Mouse (Mus musculus) embryonic facial prominence, embryonic 10.5 days (tissue): Measurements from ENCODE around the gene Gm5269. TPM values are rescaled to one million over a fixed set of nuclear protein-coding genes. Genes with fewer than 3 reads are reported as not detected.
A peak's percentile ranks its signal among the peaks of the same experiment; 100 is the strongest.

Experiments used
- DNase-seq: peaks from one replicate; pipeline ENCODE4 v3.0.0-alpha.2; 2017; ENCODE audit warnings: low spot score
- H3K27ac ChIP-seq: fragments of 300-500 bp; sonication (generic); replicated peaks from 2 replicates; pipeline ENCODE4 v1.5.1; 2016; ENCODE audit warnings: mild to moderate bottlenecking
- H3K27me3 ChIP-seq: fragments of 300-500 bp; sonication (generic); replicated peaks from 2 replicates; pipeline ENCODE4 v1.6.1; 2016; ENCODE audit warnings: low read depth, mild to moderate bottlenecking; ENCODE audit not compliant: poor library complexity, severe bottlenecking
- H3K36me3 ChIP-seq: fragments of 300-500 bp; sonication (generic); replicated peaks from 2 replicates; pipeline ENCODE4 v1.6.1; 2016; ENCODE audit warnings: mild to moderate bottlenecking, moderate library complexity
- H3K4me1 ChIP-seq: fragments of 300-500 bp; sonication (generic); 2 replicates; pipeline ENCODE4 v1.6.1; 2016
- H3K4me3 ChIP-seq: fragments of 300-500 bp; sonication (generic); 2 replicates; pipeline ENCODE4 v1.5.1; 2016; ENCODE audit warnings: mild to moderate bottlenecking, moderate library complexity
- H3K9me3 ChIP-seq: fragments of 300-500 bp; sonication (generic); 2 replicates; pipeline ENCODE4 v1.6.1; 2016; ENCODE audit warnings: mild to moderate bottlenecking
- WGBS: fragments of 180-500 bp; shearing (Covaris S2); methylation state at CpG from one replicate; pipeline ENCODE4 v1.1.7; 2016; 5-methylcytosine and 5-hydroxymethylcytosine counted together
- polyA plus RNA-seq: library from polyadenylated mRNA; unstranded; fragments of >200 nt; fragmentation: Nextera tagmentation; extraction: Ambion mirVana; gene quantifications from 2 replicates; pipeline ENCODE4 v1.2.1, GENCODE M21; 2016

Gene Gm5269
- polyA plus RNA-seq, result not detected in 2 replicates

GRCm38 (mm10) chr1:45890173-45890572 is at the start of gene Gm5269:
Gm5269 (minus strand) TSS chr1:45890273.
- no peak for DNase-seq
- no peaks in the 10 kb centered on the region for H3K36me3 ChIP-seq
- no peak within 1 kb of the TSS for H3K4me3 ChIP-seq
- H3K4me1 ChIP-seq, result no peaks in the 10 kb centered on the region
- H3K9me3 ChIP-seq, result no peaks in the 10 kb centered on the region
- no peaks in the 10 kb centered on the region for H3K27me3 ChIP-seq
- H3K27ac ChIP-seq, result no peak within 1 kb of the TSS

DNA sequence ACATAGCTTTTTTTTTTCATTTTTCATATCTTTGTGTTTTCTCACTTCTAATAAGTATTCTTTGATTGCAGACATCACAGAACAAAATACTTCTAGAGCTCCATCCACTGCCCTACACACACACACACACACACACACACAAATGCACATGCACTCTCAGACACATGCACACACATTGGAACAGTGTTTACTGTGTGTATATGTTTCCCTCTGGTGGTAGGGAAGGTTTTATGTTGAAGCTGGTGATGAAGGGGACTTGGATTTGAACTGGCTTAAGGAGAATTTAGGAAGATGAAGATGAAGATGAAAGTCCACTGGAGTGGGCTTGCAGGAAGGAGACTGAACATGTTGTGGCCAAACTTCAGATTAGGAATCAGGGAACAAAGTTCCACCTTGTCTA is 41.1 kb upstream of the Gm5269 start:
- Histone ChIP-seq H3K9me3 (no peaks in the 10 kb centered on the region), H3K27me3 (peaks cover 19% of the 10 kb centered on the region), H3K36me3 (no peaks in the 10 kb centered on the region), H3K4me3 (no peak overlapping the region), H3K27ac (no peak overlapping the region), H3K4me1 (peaks cover 3% of the 10 kb centered on the region)
- no peak for DNase-seq

DNA sequence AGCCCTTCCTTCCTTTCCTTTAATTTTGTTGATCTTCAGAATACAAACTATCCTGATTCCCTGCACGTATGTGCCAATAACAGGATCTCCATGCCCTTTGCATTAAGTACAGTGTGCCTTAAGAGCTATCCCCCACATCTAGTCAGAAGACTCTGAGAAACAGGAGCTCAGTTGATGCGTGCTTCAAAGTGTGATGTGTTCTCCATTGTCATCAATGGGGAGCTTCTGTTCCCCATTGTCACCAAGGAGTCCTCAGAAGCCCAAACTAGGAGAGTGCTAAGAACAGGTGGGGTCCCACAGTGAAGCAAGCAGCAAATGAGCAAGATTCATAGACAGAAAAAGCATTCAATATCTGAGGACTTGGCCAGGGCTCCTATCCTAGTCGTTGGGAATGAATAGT is 36.8 kb upstream of the Gm5269 start:
- H3K4me1 ChIP-seq, result peaks cover 9% of the 10 kb centered on the region
- DNase-seq, result no peak
- 41% methylated on average over 3 of the region's 3 CpGs for WGBS

DNA sequence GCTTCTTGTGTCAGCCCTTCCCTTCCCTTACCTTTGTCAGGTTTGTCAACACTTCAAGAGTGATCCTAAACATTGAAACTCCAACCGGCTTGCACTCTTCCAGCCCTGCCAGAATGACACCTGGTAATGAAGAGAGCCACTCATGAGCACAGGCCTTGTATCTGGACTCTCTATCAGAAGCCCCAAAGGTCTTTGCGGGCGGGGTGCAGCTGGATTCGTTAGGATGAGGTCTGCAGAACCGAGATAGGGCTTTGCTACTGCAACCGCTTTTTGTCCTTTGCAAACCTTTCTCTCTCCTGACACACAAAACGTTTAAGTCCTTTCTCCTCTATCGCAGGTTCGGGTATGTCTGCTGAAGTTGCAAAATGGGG is 36.3 kb upstream of the Gm5269 start, which contains the start of gene Slc40a1:
Gene Slc40a1, minus strand, starts transcription at position 131 of the 371 bp plus-strand sequence.
- Histone ChIP-seq H3K4me1 (peaks cover 9% of the 10 kb centered on the region), H3K27ac (peak within 1 kb of the TSS; percentile 75), H3K4me3 (peak within 1 kb of the TSS; percentile 74), H3K36me3 (no peaks in the 10 kb centered on the region), H3K9me3 (no peaks in the 10 kb centered on the region), H3K27me3 (peaks cover 44% of the 10 kb centered on the region)
- WGBS, result 17% methylated on average over 9 of the region's 9 CpGs
- DNase-seq, result no peak

More for the DNA sequence above, 36.8 kb upstream of the Gm5269 start:
- Histone ChIP-seq H3K36me3 (no peaks in the 10 kb centered on the region), H3K9me3 (no peaks in the 10 kb centered on the region), H3K4me3 (no peak overlapping the region), H3K27me3 (peaks cover 44% of the 10 kb centered on the region), H3K27ac (no peak overlapping the region)

GRCm38 (mm10) chr1:45925500-45926392 is 35.7 kb upstream of the Gm5269 start:
- Histone ChIP-seq H3K27me3 (peaks cover 44% of the 10 kb centered on the region), H3K4me3 (peak overlapping the region; percentile 74), H3K4me1 (peaks cover 9% of the 10 kb centered on the region), H3K36me3 (no peaks in the 10 kb centered on the region), H3K9me3 (no peaks in the 10 kb centered on the region), H3K27ac (peak overlapping the region; percentile 75)
- under 1% methylated on average over 53 of the region's 53 CpGs for WGBS
- peak; percentile 86 for DNase-seq

- no peaks in the 10 kb centered on the region for H3K9me3 ChIP-seq
These were observed 35.0 kb upstream of the Gm5269 start for GRCm38 (mm10) chr1:45925131-45925499.

DNA sequence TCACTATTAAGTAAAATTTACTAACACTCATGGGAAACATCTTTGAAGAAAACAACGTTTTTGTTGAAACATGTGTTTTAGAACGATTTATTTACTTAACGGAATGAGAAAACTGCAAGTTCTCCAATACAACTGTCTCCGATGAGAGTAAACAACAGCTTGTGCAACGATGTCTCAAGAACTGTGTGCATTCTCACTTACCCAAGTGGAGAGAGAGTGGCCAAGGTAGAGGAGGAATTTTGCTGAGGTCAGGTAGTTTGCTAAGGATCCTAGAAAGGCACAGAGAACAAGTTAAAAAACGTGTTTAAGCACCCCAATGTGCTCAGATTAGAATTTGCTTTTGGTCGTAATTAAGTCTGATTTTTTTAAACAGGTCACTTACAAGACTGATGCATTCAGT is 34.4 kb upstream of the Gm5269 start:
- Histone ChIP-seq H3K36me3 (no peaks in the 10 kb centered on the region), H3K4me1 (peaks cover 9% of the 10 kb centered on the region), H3K9me3 (no peaks in the 10 kb centered on the region), H3K4me3 (no peak overlapping the region; the same call in 1 of the 2 replicates), H3K27ac (no peak overlapping the region), H3K27me3 (peaks cover 44% of the 10 kb centered on the region)
- no peak for DNase-seq
- 70% methylated on average over 7 of the region's 7 CpGs for WGBS

More at GRCm38 (mm10) chr1:45925131-45925499, 35.0 kb upstream of the Gm5269 start:
- peaks cover 9% of the 10 kb centered on the region for H3K4me1 ChIP-seq
- peak overlapping the region; percentile 74 for H3K4me3 ChIP-seq
- H3K27me3 ChIP-seq, result peaks cover 44% of the 10 kb centered on the region
- H3K36me3 ChIP-seq, result no peaks in the 10 kb centered on the region
- H3K27ac ChIP-seq, result peak overlapping the region; percentile 75
- DNase-seq, result no peak
- WGBS, result 12% methylated on average over 7 of the region's 7 CpGs

DNA sequence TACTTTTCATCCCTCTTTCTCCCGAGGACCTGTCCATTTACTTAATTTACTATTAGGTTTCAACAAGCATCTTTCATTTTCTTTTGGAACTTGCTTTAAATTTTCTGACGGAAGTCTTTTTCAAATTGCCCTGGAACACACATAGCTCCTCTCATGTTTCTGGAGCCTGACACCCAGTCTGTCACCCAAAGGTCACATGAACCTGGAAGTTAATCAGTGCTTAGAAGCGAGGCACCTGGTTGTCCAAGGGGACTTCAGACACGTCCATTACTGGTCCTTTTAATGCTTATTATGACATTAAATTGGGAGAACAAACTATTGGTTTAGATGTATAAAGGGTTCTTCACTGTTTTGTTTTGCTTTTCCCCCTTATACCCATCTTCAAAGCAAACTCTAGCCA is 33.2 kb upstream of the Gm5269 start:
- H3K36me3 ChIP-seq, result no peaks in the 10 kb centered on the region
- no peaks in the 10 kb centered on the region for H3K9me3 ChIP-seq
- no peak overlapping the region for H3K27ac ChIP-seq
- H3K4me3 ChIP-seq, result no peak overlapping the region
- DNase-seq, result no peak
- 70% methylated on average over 4 of the region's 4 CpGs for WGBS
- peaks cover 44% of the 10 kb centered on the region for H3K27me3 ChIP-seq
- H3K4me1 ChIP-seq, result peaks cover 9% of the 10 kb centered on the region

- WGBS, result 92% methylated on average over 3 of the region's 3 CpGs
These were observed 30.6 kb upstream of the Gm5269 start for GRCm38 (mm10) chr1:45920703-45921102.

GRCm38 (mm10) chr1:45919752-45920151 is 29.7 kb upstream of the Gm5269 start:
- Histone ChIP-seq H3K36me3 (no peaks in the 10 kb centered on the region), H3K4me1 (no peaks in the 10 kb centered on the region), H3K9me3 (no peaks in the 10 kb centered on the region), H3K27me3 (peaks cover 12% of the 10 kb centered on the region), H3K27ac (no peak overlapping the region), H3K4me3 (no peak overlapping the region)
- no peak for DNase-seq
- WGBS, result 92% methylated on average over 1 of the region's 1 CpGs

More at GRCm38 (mm10) chr1:45920703-45921102, 30.6 kb upstream of the Gm5269 start:
- Histone ChIP-seq H3K27me3 (peaks cover 21% of the 10 kb centered on the region), H3K4me1 (peaks cover 2% of the 10 kb centered on the region; the same call in 1 of the 2 replicates), H3K4me3 (no peak overlapping the region), H3K36me3 (no peaks in the 10 kb centered on the region), H3K9me3 (no peaks in the 10 kb centered on the region), H3K27ac (no peak overlapping the region)
- no peak for DNase-seq

DNA sequence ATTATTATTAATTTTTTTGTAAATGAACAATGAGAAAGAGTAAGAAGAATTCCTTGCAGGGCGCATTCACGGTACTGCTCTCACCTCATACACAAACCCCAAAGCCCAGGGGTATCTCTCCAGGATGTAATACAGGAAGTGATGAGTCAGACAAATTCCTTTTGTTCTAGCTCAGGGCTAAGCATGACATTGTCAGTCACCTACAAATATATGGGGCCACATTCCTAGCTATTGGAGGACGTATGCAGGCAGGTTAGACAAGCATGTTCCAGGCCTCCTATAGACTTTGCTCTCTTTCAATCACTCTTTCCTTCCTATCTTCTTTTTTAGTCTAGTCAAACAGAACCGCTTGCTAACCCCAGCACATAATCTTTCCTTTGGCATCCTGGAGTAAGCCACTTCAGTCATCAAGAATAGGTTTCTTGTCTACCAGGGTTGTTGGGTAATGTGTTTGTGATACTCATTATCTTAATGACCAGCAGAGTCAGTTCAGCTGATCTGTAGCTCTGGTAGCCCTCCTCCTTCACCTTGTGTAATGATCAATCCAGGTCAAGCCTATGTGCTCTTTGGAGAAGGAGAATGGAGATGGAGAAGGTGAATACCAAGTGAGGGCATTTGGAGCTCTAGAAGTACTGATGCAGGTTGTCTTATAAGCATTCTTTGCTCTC is 27.2 kb upstream of the Gm5269 start:
- Histone ChIP-seq H3K27ac (no peak overlapping the region), H3K9me3 (no peaks in the 10 kb centered on the region), H3K4me1 (no peaks in the 10 kb centered on the region), H3K27me3 (no peaks in the 10 kb centered on the region), H3K36me3 (no peaks in the 10 kb centered on the region), H3K4me3 (no peak overlapping the region)
- 81% methylated on average over 4 of the region's 4 CpGs for WGBS
- no peak for DNase-seq

- H3K27me3 ChIP-seq, result no peaks in the 10 kb centered on the region
- 74% methylated on average over 3 of the region's 3 CpGs for WGBS
- H3K27ac ChIP-seq, result no peak overlapping the region
- no peaks in the 10 kb centered on the region for H3K9me3 ChIP-seq
- DNase-seq, result no peak
- H3K36me3 ChIP-seq, result no peaks in the 10 kb centered on the region
- H3K4me3 ChIP-seq, result no peak overlapping the region
- H3K4me1 ChIP-seq, result no peaks in the 10 kb centered on the region
These were observed 26.1 kb upstream of the Gm5269 start for GRCm38 (mm10) chr1:45916174-45916573.

DNA sequence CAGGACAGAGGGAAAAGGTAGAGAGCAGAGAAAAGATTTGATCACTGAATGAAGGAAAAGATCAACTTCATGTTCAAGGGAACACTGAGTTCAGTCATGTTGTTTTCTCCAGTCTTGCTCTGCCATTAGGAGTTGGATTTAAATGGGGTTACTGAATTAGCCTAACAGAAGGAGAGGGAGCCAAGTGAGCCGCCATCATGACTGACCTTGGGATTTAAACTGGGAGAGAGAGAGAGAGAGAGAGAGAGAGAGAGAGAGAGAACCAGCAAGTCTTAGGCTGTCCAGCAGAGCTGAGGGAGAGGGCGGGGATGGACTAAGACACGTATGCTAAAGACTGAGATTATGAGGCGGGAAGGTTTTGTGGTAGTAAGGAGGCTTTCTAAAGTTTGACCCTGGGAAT is 24.2 kb upstream of the Gm5269 start:
- Histone ChIP-seq H3K27me3 (no peaks in the 10 kb centered on the region), H3K9me3 (no peaks in the 10 kb centered on the region), H3K36me3 (no peaks in the 10 kb centered on the region), H3K4me3 (no peak overlapping the region), H3K27ac (no peak overlapping the region), H3K4me1 (no peaks in the 10 kb centered on the region)
- 85% methylated on average over 4 of the region's 4 CpGs for WGBS
- DNase-seq, result no peak
